Mouse (Mus musculus) right cerebral cortex, postnatal 25 days (tissue): ENCODE data around the gene Qtrt2.

ENCODE experiments used
- DNase-seq: peaks from one replicate; pipeline ENCODE4 v3.0.0; 2022

Gene Qtrt2

GRCm38 (mm10) chr16:43926341-43926859 lies at the start of gene Qtrt2:
Gene Qtrt2, minus strand, starts transcription at chr16:43926809.
- no peak for DNase-seq

- no peak for DNase-seq
Observed at GRCm38 (mm10) chr16:43973606-43974220, 47.1 kb upstream of the Qtrt2 start.

- DNase-seq = no peak
Observed at GRCm38 (mm10) chr16:43973147-43973546, 46.5 kb upstream of the Qtrt2 start.

GRCm38 (mm10) chr16:43972391-43972790 lies 45.8 kb upstream of the Qtrt2 start:
- no peak for DNase-seq

- DNase-seq = no peak
Observed at GRCm38 (mm10) chr16:43971741-43972140, 45.1 kb upstream of the Qtrt2 start.

- DNase-seq = no peak
Observed at GRCm38 (mm10) chr16:43971189-43971588, 44.6 kb upstream of the Qtrt2 start.

- no peak for DNase-seq
Observed at GRCm38 (mm10) chr16:43970426-43970825, 43.8 kb upstream of the Qtrt2 start.

- no peak for DNase-seq
Observed at GRCm38 (mm10) chr16:43965781-43966389, 39.3 kb upstream of the Qtrt2 start.

GRCm38 (mm10) chr16:43963780-43964179 lies 37.2 kb upstream of the Qtrt2 start:
- DNase-seq = no peak

- DNase-seq = no peak
Observed at GRCm38 (mm10) chr16:43963291-43963690, 36.7 kb upstream of the Qtrt2 start.

GRCm38 (mm10) chr16:43958038-43958437 lies 31.4 kb upstream of the Qtrt2 start:
- DNase-seq = no peak

GRCm38 (mm10) chr16:43954913-43955312 lies 28.3 kb upstream of the Qtrt2 start:
- DNase-seq = no peak

GRCm38 (mm10) chr16:43951591-43951990 lies 25.0 kb upstream of the Qtrt2 start:
- DNase-seq = no peak

GRCm38 (mm10) chr16:43945869-43946268 lies 19.3 kb upstream of the Qtrt2 start:
- DNase-seq = no peak

GRCm38 (mm10) chr16:43945351-43945750 lies 18.7 kb upstream of the Qtrt2 start:
- DNase-seq = no peak

- DNase-seq = no peak
Observed at GRCm38 (mm10) chr16:43940846-43941245, 14.2 kb upstream of the Qtrt2 start.

- DNase-seq = no peak
Observed at GRCm38 (mm10) chr16:43935892-43936291, 9.3 kb upstream of the Qtrt2 start.

- no peak for DNase-seq
Observed at GRCm38 (mm10) chr16:43935367-43935766, 8.8 kb upstream of the Qtrt2 start.

- no peak for DNase-seq
Observed at GRCm38 (mm10) chr16:43934856-43935255, 8.2 kb upstream of the Qtrt2 start.

GRCm38 (mm10) chr16:43933041-43933440 lies 6.4 kb upstream of the Qtrt2 start:
- no peak for DNase-seq

GRCm38 (mm10) chr16:43932319-43932718 lies 5.7 kb upstream of the Qtrt2 start:
- DNase-seq = no peak

- DNase-seq = no peak
Observed at GRCm38 (mm10) chr16:43931502-43931901, 4.9 kb upstream of the Qtrt2 start.

- no peak for DNase-seq
Observed at GRCm38 (mm10) chr16:43930577-43930976, 4.0 kb upstream of the Qtrt2 start.

- no peak for DNase-seq
Observed at GRCm38 (mm10) chr16:43925846-43926245, 763 bp downstream of the Qtrt2 start.
